Mouse (Mus musculus) embryonic fibroblast, embryonic 13.5 days (primary cell): ENCODE measurements around the gene Syk.

Experiments used
- CTCF ChIP-seq: IDR thresholded peaks from 2 replicates; pipeline ENCODE4 v1.5.1; 2011; ENCODE audit warnings: mild to moderate bottlenecking, control low read depth, low read length, moderate library complexity, borderline replicate concordance; ENCODE audit not compliant: insufficient read depth
- POLR2A ChIP-seq: IDR thresholded peaks from 2 replicates; pipeline ENCODE4 v1.6.1; 2011; ENCODE audit warnings: low read depth, mild to moderate bottlenecking, control low read depth, low read length, moderate library complexity

DNA sequence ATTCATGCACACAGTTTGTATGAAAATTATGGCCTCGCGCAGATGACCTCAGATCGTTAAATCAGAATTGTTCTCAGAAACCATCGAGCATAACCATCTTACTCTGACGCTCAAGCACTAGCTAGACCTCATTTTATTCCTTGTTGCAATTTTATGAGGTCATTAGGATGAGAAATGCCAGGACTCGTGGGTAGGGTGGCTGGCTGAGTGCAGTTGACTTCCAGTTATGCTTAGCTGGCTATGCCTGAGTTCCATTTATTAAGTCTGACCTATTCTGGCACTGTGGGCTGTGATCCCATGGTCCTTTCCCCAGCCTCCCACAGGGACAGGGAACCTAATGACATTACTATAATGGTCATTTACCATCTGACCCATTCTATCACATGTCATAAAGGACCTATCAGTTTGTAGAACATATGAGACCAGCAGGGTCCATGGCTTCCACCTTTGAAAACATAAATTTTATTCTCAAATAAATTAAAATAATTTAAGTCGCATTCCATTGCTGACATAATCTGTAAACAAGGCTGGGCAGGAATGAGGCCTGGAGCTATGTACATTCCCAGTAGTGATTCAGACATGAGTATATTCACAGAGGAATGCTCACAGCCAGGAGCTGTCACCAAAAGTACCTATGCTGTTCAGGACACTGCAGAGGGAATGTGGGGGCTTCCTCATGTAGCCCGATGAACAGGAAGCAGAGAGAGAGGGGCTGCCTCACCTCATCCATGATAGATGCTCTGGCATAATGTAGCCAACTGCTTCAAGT lies 92.7 kb downstream of the Syk start:
- TF ChIP-seq CTCF, result no peak
- TF ChIP-seq POLR2A, result no peak
